Mouse (Mus musculus): Measurements from ENCODE around the gene Prkd2.

Gene Prkd2

DNA sequence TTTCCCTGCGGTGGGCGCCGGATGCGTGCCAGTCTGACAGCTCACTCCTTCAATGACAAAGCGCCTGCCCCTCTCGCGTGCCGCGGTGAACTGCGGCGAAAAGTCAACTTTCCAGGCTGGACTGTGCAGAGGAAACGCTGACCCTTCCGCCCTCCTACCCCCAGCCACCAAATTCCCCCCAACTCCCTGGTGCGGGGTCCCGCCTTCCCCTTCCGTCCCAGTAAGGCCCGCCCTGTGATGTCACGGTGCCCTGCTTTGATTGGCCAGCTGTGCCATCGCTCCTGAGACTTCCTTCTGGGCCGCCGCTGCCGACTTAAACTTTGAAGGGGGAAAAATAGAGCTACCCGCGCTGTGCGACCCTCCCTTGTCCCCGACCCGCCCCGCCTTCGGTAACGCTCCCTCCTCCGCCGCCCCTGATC lies at the start of gene Prkd2:
Gene Prkd2 (plus strand): TSS at position 258 of the 419 bp plus-strand sequence.
- peak; percentile 90 for DNase-seq (ENCODE audit: extremely low spot score, low spot score)

DNA sequence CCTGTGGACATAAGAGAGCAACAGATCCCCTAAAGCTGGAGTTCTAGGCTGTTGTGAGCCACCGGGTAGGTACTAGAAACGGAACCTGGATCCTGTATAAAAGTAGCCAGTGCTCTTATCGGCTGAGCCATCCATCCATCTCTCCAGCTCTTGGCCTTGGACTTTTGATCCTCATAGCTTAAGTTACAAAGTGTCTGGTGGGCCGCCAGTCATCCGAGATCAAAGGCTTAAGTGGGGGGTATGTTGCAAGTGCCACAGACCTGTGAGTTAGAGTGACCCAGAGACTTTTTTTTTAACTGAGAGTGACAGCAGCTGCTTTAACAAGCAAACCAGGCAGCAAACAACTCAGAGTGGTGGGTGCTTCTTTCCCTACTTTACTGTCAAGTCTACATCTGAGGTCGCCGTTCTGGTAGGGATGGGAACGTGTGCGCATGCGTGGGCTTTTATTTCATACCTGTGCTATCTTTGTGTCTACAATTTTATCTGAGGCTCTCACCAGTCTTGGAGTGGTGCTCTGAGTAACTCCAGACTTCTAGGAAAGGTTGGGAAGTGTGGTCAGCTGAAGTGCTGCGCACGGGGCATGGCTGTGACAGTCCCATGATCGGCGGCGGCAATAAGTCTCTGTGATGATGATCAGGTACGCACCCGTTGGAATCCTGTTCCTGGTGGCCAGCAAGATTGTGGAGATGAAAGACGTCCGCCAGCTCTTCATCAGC lies 49.5 kb upstream of the Prkd2 start:
- no peak for DNase-seq (ENCODE audit: extremely low spot score, low spot score)

DNA sequence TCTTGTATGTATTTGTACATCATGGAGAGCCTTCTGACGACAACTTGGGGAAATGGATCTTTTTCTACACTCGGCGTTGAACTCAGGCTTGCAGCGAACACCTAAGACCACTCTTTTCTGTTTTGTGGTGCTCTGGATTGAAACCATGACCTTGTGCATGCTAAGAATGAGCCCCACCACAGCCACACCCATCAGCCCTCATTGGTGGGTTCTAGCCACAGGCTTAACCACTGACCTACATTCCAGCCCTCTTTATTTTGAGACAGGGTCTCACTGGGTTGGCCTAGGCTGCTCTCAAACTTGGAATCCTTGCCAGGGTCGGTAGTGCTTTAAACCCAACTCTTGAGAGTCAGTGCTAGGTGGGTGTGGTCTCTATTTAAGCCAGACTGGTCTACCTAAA lies 47.8 kb upstream of the Prkd2 start:
- DNase-seq (ENCODE audit: extremely low spot score, low spot score) = no peak

DNA sequence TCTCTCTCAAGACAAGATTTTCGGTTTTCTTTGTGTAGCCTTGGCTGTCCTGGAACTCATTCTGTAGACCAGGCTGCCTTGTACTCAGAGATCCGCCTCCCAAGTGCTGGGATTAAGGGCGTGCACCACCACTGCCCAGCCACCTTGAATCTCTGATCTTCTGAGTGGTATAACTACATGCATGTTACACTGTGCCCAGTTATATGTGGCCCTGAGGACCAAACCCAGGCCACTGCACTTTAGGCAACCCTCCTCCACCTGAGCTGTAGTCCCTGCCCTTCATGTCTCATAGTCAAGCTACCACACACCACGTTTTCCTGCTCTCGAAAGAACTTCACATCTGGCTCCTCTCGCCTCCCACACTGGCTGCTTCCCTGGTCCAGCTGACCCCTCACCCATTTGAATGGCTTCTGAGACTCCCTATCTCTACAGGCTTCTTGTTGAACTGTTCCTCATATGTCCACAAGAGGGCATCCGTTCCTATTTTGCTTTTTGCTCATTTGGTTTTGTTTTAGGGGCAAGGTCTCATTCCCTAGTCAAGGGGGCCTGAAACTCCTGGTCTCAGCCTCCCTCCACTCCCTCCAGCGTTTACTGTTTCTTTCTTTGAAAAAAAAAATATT lies 38.2 kb upstream of the Prkd2 start:
- peak; percentile 38 for DNase-seq (ENCODE audit: extremely low spot score, low spot score)

DNA sequence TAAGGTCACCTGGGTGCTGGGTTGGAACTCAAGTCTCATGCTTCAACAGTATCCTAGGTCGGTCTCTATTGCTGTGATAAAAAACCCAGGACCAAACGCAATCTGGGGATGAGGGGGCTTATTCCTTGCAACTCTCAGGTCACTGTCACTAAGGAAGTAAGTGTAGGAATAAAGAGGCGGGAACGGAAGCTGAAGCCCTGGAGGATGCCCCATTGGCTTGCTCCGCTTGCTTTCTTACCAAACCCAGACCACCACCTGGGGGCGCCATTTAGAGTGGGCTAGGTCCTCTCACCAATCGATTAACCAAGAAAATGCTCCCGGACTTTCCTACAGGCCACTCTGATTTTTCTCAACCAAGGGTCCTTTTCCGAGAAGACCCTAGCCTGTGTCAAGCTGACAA lies 34.8 kb upstream of the Prkd2 start:
- DNase-seq (ENCODE audit: extremely low spot score, low spot score) = no peak

DNA sequence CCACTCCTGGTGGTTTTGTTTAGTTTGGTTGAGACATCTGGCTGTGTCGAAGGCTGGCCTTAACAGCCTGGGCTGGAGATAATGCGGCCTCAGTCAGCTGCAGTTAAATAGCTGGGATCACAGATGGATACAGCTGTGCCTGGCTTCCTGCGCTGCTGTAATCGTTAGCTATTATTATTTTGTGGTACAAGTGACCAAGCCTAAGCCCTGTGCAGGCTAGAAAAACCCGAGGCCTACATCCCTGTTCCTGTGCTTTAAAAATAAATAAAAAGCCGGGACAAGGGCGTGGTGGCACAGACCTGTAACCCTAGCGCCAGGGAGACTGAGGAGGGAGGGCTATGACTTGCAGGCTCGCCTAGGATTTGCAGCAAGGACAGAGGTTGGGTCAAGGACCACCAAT lies 34.1 kb upstream of the Prkd2 start:
- no peak for DNase-seq (ENCODE audit: extremely low spot score, low spot score)

DNA sequence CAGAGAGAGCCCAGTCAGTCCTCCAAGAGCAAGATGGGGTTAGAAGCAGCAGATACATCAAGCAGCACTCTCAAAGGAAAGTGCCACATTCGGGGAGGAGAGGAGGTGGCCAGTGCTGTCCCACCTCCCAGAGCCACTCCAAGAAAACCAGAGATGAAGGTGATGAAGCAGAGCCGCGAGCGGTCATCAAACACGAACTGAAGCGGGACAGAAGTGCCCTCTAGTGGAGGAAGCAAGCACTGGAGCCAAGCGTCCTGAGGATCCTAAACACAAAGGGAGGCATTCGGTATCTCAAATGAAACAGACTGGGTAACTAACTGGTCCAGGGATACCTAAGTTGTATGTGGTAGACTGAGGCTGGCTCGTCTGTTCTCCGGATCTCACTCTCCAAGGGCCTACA lies 33.0 kb upstream of the Prkd2 start:
- peak; percentile 72 for DNase-seq (ENCODE audit: extremely low spot score, low spot score)

DNA sequence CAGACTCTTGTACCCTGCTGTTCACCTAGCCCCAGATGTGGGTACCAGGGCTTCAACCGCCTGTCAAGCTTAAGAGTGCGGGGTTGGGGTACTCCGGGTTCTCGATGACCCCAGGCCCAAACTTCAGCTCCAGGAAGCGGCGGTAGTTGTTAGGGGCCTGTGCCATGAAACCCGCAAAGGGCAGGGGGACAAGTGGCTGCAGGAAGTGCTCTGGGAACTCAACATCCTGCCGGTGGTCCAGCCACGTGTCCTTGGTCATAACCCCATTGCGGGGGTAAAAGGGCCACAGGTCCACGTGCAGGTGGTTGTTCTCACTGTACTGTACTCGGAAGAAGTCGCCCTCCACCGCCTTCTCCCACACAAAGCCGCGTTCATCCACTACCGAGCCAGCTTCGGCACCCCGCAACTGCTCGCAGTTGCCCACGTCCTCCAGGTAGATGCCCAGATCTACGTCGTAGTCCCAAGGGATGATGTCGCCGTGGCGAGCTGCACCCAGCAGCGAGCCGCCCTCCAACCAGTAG lies 32.2 kb upstream of the Prkd2 start:
- peak; percentile 28 for DNase-seq (ENCODE audit: extremely low spot score, low spot score)

DNA sequence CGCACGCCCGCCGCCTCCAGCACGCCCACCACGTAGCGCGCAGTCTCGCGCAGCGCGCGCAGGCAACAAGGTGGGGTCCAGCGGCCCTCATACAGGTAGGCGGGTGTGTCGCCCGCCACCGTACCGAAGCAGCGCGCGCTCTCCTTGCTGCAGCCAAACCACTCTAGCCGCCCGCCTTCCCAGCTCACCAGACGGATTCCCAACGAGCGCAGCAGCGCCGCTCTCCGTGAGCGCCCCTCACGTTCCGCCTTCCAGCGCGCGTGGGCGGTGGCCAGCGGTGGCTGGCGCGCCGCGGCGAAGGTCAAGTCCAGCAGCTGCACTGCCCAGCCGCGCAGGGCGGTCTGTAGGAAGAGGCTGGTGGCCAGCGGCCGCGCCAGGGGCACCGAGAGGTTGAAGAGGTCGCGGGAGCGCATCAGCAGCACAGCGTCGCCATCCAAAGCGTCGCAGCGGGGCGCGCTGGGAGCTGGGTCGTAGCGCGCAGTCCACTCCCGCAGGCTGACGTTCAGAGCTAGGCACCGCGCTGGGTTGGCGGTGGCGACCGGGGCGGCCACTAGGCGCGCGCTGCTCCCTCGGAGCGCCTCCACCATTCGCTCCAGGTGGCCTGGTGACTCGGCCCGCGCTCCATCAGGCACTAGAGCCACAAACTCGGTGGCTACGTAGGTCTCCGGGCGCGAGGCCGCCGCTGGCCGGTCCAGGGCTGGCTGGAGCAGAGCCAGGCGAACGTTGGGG lies 31.6 kb upstream of the Prkd2 start:
- peak; percentile 67 for DNase-seq (ENCODE audit: extremely low spot score, low spot score)

DNA sequence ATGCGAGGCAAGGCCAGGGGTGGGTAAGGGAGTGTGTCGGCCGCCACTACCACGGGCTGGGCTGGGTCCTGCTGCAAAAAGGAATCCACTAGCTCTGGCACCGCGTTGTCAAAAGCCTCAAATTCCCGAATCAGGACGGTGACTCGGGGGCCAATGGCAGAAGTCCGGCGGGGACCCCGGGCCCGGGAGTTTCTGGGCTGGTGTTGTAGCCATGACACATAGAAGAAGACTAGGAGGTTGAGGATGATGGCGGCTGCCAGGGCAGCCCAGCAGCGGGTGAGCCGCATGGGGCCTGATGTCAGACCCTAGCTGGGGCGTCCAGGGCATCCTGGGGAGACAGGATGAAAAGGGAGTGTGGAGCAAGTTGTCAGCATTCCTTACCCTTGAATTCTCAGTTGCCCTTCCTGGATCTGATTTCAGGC lies 31.0 kb upstream of the Prkd2 start:
- DNase-seq (ENCODE audit: extremely low spot score, low spot score) = no peak

DNA sequence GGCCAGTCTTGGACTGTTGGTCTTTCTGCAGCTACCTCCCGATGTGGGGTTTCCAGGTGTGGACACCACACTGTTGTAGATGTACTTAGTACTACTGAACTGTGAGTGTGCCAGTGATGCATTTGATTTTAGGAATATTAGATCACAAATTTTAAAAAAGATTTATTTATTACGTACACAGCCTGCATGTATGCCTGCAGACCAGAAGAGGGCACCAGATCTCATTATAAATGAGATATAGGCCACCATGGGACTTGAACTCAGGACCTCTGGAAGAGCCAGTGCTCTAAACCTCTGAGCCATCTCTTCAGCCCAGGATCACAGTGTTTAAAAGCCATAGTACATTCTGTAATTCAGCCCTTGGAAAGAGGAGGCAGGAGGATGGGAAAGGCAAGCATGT lies 30.2 kb upstream of the Prkd2 start:
- no peak for DNase-seq (ENCODE audit: extremely low spot score, low spot score)

DNA sequence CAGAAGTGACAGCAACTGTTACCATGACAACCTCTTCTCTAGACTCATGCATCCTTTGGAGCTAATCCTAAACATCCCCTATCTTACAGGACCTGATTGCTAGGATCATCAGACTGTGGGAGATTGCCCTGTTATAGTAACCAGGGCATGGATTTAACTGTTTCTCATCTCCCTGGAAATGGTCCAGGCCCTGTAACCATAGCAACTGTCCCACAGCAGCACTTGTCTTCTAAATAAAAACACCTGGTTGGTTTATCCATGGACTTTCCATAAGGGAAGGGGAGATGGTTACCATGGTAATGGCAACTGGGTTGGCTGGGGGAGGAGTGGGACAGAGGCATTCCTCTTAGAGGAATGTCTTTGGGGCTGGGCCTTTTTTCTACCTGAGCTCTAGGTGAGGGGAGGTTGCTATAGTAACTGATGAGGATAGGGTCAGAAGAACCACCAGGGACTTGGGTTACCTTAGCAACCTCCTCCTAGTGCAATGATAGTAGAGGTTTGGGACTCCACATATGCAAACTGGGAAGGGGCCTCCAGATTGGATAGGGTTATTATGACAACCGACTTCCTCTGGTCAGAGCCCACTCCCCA lies 27.3 kb upstream of the Prkd2 start, which contains the start of gene Strn4:
Gene Strn4 (plus strand): TSS at position 539 of the 591 bp plus-strand sequence.
- DNase-seq (ENCODE audit: extremely low spot score, low spot score) = peak; percentile 58

DNA sequence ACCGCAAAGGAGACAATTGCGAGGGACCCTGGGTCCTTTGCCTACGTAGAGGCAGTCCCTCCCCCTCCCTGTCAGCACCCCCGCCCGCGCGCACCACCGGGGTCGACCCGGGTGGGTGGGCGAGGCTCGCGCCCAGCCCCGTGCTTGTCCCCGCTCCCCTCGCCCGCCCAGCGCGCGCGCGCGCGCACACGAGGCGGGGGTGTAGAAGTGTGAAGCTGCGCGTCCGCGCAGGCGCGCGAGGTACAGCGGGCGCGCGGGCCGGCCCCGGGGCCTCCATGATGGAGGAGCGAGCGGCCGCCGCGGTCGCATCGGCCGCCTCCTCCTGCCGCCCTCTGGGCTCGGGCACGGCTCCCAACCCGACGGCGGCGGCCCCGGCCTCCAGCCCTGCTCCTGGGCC lies 26.6 kb upstream of the Prkd2 start:
- peak; percentile 79 for DNase-seq (ENCODE audit: extremely low spot score, low spot score)

DNA sequence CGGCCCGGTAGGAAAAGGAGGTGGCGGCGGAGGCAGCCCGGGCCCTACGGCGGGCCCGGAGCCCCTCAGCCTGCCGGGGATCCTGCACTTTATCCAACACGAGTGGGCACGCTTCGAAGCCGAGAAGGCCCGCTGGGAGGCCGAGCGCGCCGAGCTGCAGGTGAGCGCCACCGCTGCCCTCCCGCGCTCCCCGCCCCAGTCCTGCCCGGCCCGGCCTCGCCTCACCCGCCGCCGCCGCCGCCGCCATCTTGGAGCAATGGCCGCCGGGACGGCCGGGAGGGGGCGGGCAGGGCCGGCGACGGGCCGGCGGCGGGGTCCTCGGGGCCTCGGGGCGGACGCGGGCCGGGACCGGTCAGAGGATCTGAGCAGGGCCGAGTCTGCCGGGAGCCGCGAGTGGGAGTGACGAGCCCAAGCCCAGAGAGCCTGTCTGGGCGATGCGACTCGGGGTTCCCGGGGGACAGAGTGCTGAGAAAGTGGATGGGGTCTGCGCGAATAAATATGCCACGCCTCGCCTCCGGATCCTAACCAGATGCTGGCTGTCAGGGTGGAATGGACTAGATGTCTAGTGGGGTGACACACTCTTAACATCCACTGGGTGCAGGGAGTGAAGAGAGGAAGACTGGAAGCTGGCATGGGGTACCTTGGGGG lies 26.1 kb upstream of the Prkd2 start, which contains the start of gene Fkrp:
Gene Fkrp (minus strand): TSS at position 258 of the 648 bp plus-strand sequence.
- DNase-seq (ENCODE audit: extremely low spot score, low spot score) = peak; percentile 74

DNA sequence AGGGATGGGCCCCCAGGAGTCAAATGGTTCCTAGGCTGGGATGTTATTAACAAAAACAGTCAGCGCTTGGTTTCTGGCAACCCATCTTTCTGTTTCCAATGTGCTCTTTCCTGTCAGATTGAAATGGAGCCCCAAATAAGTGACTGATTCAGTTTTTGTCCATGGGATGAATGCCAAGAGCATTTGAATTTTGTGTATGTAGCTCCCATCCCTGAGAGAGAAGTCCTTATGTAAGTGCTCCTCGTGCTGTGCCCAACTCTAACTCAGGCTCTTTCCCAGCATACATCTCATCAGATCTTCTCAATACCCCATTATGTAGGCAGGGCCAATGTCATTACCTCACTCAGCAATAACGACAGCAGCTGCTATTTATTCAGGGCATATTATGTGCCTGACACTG lies 25.0 kb upstream of the Prkd2 start:
- DNase-seq (ENCODE audit: extremely low spot score, low spot score) = no peak

DNA sequence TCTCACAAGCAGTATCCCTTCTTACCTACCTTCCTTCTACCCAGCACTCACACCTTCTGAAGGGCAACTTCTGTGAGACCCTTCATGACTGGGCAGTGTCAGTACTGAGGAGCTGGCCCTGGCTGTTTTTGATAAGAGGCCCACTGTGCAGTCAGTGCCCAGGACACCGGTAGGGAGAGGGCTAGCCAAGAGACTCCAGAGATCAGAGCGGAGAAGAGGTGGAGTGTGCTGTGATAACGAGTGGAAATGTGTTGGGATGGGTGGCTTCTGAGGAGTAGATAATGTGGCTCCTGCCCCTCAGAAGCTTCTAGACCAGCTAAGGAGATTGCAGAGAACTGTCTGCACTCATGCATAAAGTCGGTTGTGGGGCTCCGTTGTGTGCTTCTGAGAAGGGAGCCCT lies 22.9 kb upstream of the Prkd2 start:
- no peak for DNase-seq (ENCODE audit: extremely low spot score, low spot score)

DNA sequence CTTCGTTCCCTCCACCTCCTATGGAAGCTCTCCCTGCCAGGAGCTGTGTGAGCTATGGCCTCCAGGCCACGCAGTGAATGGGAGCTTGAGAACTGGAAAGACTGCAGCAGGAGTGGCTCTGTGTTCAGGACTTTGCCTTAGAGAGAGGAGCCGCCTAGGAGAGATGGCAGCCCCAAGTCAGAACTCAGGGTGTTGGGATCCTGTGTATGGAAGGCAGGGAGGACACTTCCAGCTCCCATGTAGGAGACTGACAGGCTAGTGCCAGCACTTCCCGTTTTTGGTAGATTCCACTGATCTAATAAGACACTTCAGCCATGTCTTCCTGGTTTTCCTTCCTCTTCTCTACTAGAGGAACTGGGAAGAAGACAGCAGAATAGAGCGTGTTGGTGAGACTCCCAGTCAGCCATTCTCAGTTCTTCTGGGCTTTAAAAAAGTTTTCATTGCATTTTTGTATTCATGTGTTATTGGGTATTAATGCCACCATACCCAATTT lies 22.4 kb upstream of the Prkd2 start:
- no peak for DNase-seq (ENCODE audit: extremely low spot score, low spot score)

DNA sequence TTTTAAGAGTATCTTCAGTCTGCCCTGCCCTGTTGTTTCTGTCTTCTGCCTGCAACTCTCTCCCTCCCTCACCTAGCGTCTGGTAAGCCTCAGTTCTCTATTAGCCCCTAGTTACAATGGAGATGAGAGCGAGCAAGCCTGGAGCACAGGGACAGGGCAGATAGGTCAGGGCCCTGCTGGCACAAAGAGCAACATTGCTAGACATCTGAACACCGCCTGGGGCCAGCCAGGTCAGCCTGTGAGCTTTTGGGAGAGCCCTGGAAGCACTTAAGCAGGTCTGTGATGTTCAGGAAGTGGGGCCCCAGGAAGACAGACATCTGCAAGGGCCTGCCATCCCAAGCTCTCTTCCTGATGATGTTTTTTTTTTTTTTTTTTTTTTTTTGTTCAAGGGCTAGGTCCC lies 21.6 kb upstream of the Prkd2 start:
- peak; percentile 38 for DNase-seq (ENCODE audit: extremely low spot score, low spot score)

DNA sequence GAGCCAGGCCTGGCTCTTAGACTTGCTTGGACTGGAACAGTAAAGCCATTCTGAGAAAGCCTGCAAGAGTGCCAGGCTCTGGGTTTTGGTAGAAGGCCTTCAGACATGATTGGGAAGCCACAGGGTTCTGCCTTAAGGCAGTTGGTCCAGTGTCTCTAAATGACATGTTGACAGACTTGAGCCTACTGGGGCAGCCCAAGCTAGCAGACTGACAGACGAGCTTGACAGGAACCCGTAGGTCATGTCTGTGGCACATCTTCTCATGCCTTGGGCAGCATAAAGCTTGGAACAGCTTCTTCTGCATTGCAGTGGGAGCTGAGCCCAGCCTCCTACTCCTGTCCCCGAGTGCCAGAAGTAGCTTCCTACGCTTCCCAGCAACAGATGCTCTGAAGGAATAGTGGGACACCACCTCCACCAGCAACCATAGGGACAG lies 21.0 kb upstream of the Prkd2 start:
- no peak for DNase-seq (ENCODE audit: extremely low spot score, low spot score)

DNA sequence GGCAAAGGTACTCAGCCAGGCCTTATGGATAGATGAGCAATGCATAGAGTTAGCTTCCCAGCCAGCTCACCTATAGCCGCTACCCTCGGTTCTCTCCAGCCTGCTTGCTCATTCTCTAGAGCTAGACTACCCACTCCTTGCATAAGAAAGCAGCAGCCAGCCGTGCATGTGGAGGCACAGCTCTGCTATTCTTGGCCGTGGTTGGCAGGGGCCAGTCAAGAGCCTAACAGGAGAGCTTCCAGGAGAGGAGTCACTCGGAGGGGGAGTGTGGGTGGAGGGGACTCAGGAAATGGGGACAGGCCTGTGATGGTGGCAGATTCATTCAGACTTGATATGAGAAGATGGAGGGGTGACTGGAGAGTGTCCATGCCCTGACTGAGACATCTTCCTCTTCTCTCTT lies 19.0 kb upstream of the Prkd2 start:
- DNase-seq (ENCODE audit: extremely low spot score, low spot score) = no peak

DNA sequence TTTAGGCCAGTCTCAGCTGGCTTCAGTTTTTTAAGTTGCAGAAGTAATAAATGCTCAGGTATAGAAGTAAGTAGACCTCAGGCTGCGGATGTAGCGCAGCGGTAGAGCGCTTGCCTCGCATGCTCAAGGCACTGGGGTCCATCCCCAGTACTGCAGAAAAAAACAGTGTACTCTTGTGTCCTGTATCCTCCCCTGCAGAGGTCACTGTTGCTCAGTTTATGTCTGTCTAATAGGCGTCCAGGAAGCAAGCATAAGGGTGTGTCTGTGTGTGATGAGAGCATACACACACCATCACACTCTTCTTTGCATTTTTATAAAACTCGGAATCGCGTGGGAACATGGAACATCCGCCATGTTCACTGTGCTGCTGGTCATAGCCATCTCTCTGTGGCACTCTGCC lies 16.9 kb upstream of the Prkd2 start:
- no peak for DNase-seq (ENCODE audit: extremely low spot score, low spot score)

All from neural tube, embryonic 10.5 days (tissue).